Mouse (Mus musculus) liver, postnatal 0 days (tissue): ENCODE data around the gene Klhl31. TPM values are rescaled to one million over a fixed set of nuclear protein-coding genes. Genes with fewer than 3 reads are reported as not detected.
A peak's percentile ranks its signal among the peaks of the same experiment; 100 is the strongest.

Experiments used
- ATAC-seq: fragments of 200-750 bp; cut with Nextera tagmentation; 2 replicates; pipeline ENCODE4 v1.8.0; 2017; ENCODE audit warnings: mild to moderate bottlenecking, moderate library complexity
- DNase-seq: peaks from one replicate; pipeline ENCODE4 v3.0.0-alpha.2; 2016
- H3K27ac ChIP-seq: fragments of 300-500 bp; sonication (generic); 2 replicates; pipeline ENCODE4 v1.5.1; 2014; ENCODE audit warnings: antibody characterized with exemption, moderate library complexity, mild to moderate bottlenecking, low read depth
- H3K27me3 ChIP-seq: fragments of 300-500 bp; sonication (generic); 2 replicates; pipeline ENCODE4 v1.6.1; 2014; ENCODE audit warnings: low read length, control low read depth, mixed read lengths; ENCODE audit not compliant: insufficient read depth
- H3K36me3 ChIP-seq: fragments of 300-500 bp; sonication (generic); replicated peaks from 2 replicates; pipeline ENCODE4 v1.6.1; 2014; ENCODE audit warnings: mild to moderate bottlenecking, control low read depth, low read length, moderate library complexity, mixed read lengths; ENCODE audit not compliant: insufficient read depth
- H3K4me1 ChIP-seq: fragments of 300-500 bp; sonication (generic); 2 replicates; pipeline ENCODE4 v1.6.1; 2014; ENCODE audit warnings: antibody characterized with exemption, mild to moderate bottlenecking, control low read depth; ENCODE audit not compliant: insufficient read depth
- H3K4me2 ChIP-seq: fragments of 300-500 bp; sonication (generic); 2 replicates; pipeline ENCODE4 v1.6.1; 2014; ENCODE audit warnings: low read depth, mild to moderate bottlenecking, low read length, moderate library complexity, mixed read lengths
- H3K4me3 ChIP-seq: fragments of 300-500 bp; sonication (generic); 2 replicates; pipeline ENCODE4 v1.5.1; 2014; ENCODE audit warnings: low read depth, low read length
- H3K9ac ChIP-seq: fragments of 300-500 bp; sonication (generic); replicated peaks from 2 replicates; pipeline ENCODE4 v1.6.1; 2014; ENCODE audit warnings: mild to moderate bottlenecking, moderate library complexity
- H3K9me3 ChIP-seq: fragments of 300-500 bp; sonication (generic); 2 replicates; pipeline ENCODE4 v1.6.1; 2016; ENCODE audit warnings: mild to moderate bottlenecking, control low read depth, low read length, mixed read lengths
- CTCF ChIP-seq: sonication (generic); IDR thresholded peaks from 2 replicates; pipeline ENCODE4 v1.5.1; 2016; ENCODE audit warnings: antibody characterized with exemption, low read depth
- EP300 ChIP-seq: IDR thresholded peaks from 2 replicates; pipeline ENCODE4 v1.6.1; 2016; ENCODE audit warnings: antibody characterized with exemption, low read depth, mild to moderate bottlenecking
- WGBS: fragments of 180-500 bp; shearing (Covaris S2); extraction: QIAGEN DNeasy Blood & Tissue Kit; methylation state at CpG from one replicate; pipeline ENCODE4 v1.1.7; 2014; ENCODE audit not compliant: insufficient replicate concordance; 5-methylcytosine and 5-hydroxymethylcytosine counted together
- polyA plus RNA-seq: library from polyadenylated mRNA; unstranded; fragments of >200 nt; fragmentation: Nextera tagmentation; extraction: Ambion mirVana; gene quantifications from 2 replicates; pipeline ENCODE4 v1.2.1, GENCODE M21; 2015

Gene Klhl31
- polyA plus RNA-seq, 1 experiment from 2014 or later = 0.06 TPM

DNA sequence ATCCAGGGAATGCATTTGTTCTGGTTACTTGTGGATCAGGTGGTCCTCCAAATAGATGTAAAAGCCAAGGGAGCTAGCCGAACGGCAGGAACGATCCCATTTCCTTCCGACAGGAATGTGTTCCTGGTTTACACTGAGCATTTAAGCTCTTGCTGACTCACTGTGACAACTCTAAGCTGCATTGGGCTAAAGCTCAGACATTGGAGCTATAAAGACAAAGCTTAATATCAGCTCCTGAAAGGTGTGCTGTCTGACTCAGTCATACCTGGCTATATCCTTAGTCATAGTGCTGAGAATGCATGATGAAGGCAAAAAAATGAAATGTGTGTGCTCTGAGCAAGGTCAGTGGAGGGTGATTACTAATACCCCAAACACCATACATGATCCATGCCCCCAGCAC, 67.8 kb downstream of the Klhl31 start:
- ATAC-seq (no peak), DNase-seq (no peak)
- Histone ChIP-seq H3K9ac (no peak overlapping the region), H3K27ac (no peak overlapping the region), H3K27me3 (no peaks in the 10 kb centered on the region), H3K9me3 (no peaks in the 10 kb centered on the region), H3K4me2 (no peak overlapping the region), H3K36me3 (no peaks in the 10 kb centered on the region), H3K4me3 (no peak overlapping the region), H3K4me1 (peaks cover 6% of the 10 kb centered on the region)
- 75% methylated on average over 4 of the region's 4 CpGs for WGBS
- TF ChIP-seq CTCF = no peak
- TF ChIP-seq EP300 = no peak

DNA sequence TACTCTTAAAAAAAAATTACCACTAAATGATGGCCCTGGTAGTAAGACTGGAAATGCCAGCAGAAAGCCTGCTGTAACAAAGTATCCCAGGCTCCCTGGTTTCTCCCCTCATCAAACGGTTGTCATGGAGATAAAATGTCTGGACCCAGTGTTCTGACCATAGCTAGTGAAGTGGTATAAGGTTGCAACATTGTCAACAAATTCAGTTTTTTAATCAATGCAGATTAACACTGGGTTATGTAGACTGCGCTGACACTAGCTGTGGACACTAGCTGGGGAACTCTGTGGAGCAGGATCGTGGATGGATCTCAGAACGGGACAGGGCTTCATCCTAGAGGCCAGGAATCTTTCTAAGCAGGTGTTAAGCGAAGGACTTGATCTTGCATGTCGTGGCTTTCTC, 70.2 kb downstream of the Klhl31 start:
- peaks cover 8% of the 10 kb centered on the region for H3K4me1 ChIP-seq

DNA sequence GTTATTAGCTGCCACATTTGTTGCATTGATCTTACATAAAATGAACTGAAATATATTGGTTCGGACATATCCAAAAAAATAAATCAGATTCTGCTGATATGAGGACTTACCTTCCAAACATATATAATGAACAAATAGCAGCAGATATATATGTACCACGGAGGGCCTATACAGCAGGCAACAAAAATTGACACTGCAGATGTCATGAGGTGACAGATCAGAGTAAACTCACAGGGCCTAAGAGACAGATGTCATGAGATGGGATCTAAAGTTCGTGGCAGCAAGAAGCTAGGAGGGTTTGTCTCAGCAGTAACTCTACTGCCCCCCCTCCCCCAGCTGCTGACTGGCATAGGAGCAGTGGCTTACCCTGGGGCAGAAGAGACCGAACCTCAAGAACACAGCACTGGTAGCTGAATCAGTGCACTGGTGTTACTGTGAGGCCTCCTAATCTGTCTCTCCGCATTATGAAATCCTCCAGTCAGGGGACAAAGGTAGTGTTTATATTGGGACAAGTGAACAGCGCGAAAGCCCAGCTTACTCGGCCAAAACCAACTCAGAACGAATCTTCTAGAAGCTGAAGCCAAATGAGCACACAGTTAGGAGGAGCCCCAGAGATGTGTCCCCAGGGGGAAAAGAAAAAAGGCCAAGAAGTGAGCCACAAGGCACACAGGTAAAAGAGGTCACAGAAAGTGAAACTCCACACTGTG, 71.3 kb downstream of the Klhl31 start:
- ATAC-seq = peak; percentile 91
- peak; percentile 33 for DNase-seq
- H3K4me3 ChIP-seq = no peak overlapping the region
- TF ChIP-seq EP300 = no peak
- TF ChIP-seq CTCF = no peak
- H3K9me3 ChIP-seq = no peaks in the 10 kb centered on the region
- peaks cover 8% of the 10 kb centered on the region for H3K4me1 ChIP-seq
- H3K27ac ChIP-seq = peak overlapping the region; percentile 80
- 56% methylated on average over 9 of the region's 9 CpGs for WGBS
- no peak overlapping the region for H3K4me2 ChIP-seq
- no peaks in the 10 kb centered on the region for H3K27me3 ChIP-seq
- no peak overlapping the region for H3K9ac ChIP-seq
- no peaks in the 10 kb centered on the region for H3K36me3 ChIP-seq

More for the DNA sequence above, 70.2 kb downstream of the Klhl31 start:
- peak; percentile 58; the same call in 1 of the 2 replicates for ATAC-seq
- TF ChIP-seq EP300 = no peak
- Histone ChIP-seq H3K36me3 (no peaks in the 10 kb centered on the region), H3K9me3 (no peaks in the 10 kb centered on the region), H3K9ac (no peak overlapping the region), H3K27ac (no peak overlapping the region), H3K4me3 (no peak overlapping the region), H3K27me3 (no peaks in the 10 kb centered on the region), H3K4me2 (no peak overlapping the region)
- 71% methylated on average over 6 of the region's 6 CpGs for WGBS
- DNase-seq = no peak

DNA sequence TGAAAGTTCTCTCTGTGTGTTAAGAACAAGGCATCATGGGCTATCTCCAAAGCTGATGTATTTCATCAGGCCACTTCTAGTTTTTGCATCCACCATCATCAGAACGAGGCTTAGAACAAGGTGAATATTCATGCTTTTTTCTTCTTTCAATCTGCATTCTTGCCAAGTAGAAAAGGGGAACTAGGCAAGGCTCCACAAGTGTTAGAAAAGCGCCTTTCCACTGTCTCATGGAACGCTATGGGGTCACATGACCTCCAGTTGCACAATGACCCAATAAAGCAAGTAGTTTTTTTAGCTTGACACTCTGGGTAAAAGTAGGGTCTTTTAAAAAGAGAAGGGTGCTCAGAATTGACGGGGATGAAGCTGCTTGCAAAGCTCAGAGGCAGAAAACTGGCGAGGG, 72.7 kb downstream of the Klhl31 start:
- no peak overlapping the region for H3K4me3 ChIP-seq
- H3K9me3 ChIP-seq = no peaks in the 10 kb centered on the region
- H3K27ac ChIP-seq = no peak overlapping the region
- WGBS = 31% methylated on average over 5 of the region's 5 CpGs
- H3K27me3 ChIP-seq = no peaks in the 10 kb centered on the region
- TF ChIP-seq CTCF (no peak), EP300 (no peak)
- no peak overlapping the region for H3K4me2 ChIP-seq
- H3K4me1 ChIP-seq = peaks cover 8% of the 10 kb centered on the region
- H3K36me3 ChIP-seq = no peaks in the 10 kb centered on the region
- ATAC-seq = no peak
- no peak for DNase-seq
- no peak overlapping the region for H3K9ac ChIP-seq

Other genes starting within 250 kb of the Klhl31 start
- gene Lrrc1, start 91.6 kb upstream of the Klhl31 start, polyA plus RNA-seq = 1.2 and 1.5 TPM in 2 replicates
- 22.9 and 24.0 TPM in 2 replicates for gene Gclc, start 118.0 kb downstream of the Klhl31 start, polyA plus RNA-seq